Mouse (Mus musculus): ENCODE results near the gene Moxd1. TPM values are rescaled to one million over a fixed set of nuclear protein-coding genes. Genes with fewer than 3 reads are reported as not detected.

The Moxd1 gene
- polyA plus RNA-seq, 2 experiments, result 0.12 TPM; not detected in 1

DNA sequence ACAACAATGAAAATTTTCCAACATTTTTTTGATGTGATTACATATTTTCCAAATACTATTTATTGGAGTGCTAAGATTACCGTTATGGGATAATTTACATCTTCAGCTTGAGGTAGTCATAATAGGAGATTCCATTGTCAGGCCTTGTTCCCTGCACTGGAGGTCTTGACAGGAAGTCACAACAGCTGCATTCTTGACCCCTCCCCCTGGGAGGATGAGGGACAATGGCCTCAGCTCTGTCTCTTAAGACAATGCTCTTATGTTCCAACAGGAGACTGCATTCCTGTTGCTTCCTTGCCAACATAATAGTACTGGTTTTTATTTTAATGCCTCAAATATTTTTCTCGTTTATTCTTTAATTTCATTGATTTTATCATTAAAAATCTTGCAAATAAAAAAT is 44.2 kb downstream of the Moxd1 start:
- WGBS (ENCODE audit: insufficient replicate concordance), result 57% methylated on average over 2 of the region's 2 CpGs
- Histone ChIP-seq H3K4me2 (ENCODE audit: low read depth) (no peak overlapping the region), H3K4me1 (replicated peaks; ENCODE audit: control insufficient read depth in 2 of 2, insufficient read depth in 2 of 2, low read length in 1 of 2) (no peaks in the 10 kb centered on the region), H3K27ac (no peak overlapping the region), H3K36me3 (replicated peaks; ENCODE audit: control insufficient read depth, insufficient read depth, low read depth) (no peaks in the 10 kb centered on the region), H3K9me3 (ENCODE audit: control insufficient read depth, low read length) (no peaks in the 10 kb centered on the region), H3K4me3 (ENCODE audit: insufficient read depth in 1 of 2, low read depth in 2 of 2, low read length in 2 of 2) (no peak overlapping the region), H3K27me3 (ENCODE audit: control insufficient read depth, insufficient read depth, low read length) (no peaks in the 10 kb centered on the region), H3K9ac (replicated peaks) (no peak overlapping the region)
- TF ChIP-seq CTCF (IDR thresholded peaks at IDR 0.05; ENCODE audit: low read depth), result no peak
- TF ChIP-seq EP300 (IDR thresholded peaks at IDR 0.05; ENCODE audit: low read depth), result no peak
- ATAC-seq (ENCODE audit: insufficient read depth), result no peak
- no peak for DNase-seq (ENCODE audit: low read depth in 3 of 3, low spot score in 3 of 3)

DNA sequence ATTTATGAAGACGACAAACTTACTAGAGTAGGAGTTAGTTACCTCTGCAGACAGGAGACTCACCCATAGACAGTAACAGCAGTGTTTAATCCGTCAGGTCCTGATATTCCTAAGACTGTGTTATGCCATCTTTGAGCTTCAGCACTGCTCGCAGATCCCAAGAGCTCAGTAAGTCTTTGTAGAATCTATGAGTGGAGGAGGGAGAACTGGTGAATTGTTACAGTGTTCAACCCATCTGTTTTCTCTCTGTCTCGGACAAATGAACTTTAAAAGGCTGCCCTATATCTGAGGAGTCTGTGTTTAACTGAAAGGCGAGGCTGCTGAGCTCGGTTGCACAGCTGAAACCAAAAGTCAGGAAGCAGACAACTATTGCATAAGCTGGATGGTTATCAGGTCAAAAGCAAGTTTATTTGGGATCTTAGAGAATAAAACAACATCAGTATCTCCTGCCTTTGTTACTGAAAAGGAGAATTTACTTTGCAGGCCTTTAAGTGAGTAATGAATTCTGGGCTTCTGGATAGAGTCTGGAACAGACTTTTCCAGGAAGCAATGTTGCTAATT is 47.8 kb downstream of the Moxd1 start:
- H3K4me3 ChIP-seq (ENCODE audit: insufficient read depth in 1 of 2, low read depth in 2 of 2, low read length in 2 of 2), result no peak overlapping the region
- no peak for ATAC-seq (ENCODE audit: insufficient read depth)
- no peaks in the 10 kb centered on the region for H3K4me1 ChIP-seq (replicated peaks; ENCODE audit: control insufficient read depth in 2 of 2, insufficient read depth in 2 of 2, low read length in 1 of 2)
- no peak overlapping the region for H3K9ac ChIP-seq (replicated peaks)
- H3K4me2 ChIP-seq (ENCODE audit: low read depth), result no peak overlapping the region
- H3K27me3 ChIP-seq (ENCODE audit: control insufficient read depth, insufficient read depth, low read length), result no peaks in the 10 kb centered on the region
- H3K9me3 ChIP-seq (ENCODE audit: control insufficient read depth, low read length), result no peaks in the 10 kb centered on the region
- no peaks in the 10 kb centered on the region for H3K36me3 ChIP-seq (replicated peaks; ENCODE audit: control insufficient read depth, insufficient read depth, low read depth)
- DNase-seq (ENCODE audit: low read depth in 3 of 3, low spot score in 3 of 3), result no peak
- no peak for TF ChIP-seq EP300 (IDR thresholded peaks at IDR 0.05; ENCODE audit: low read depth)
- no peak for TF ChIP-seq CTCF (IDR thresholded peaks at IDR 0.05; ENCODE audit: low read depth)
- no peak overlapping the region for H3K27ac ChIP-seq
- WGBS (ENCODE audit: insufficient replicate concordance), result 34% methylated on average over 6 of the region's 6 CpGs

DNA sequence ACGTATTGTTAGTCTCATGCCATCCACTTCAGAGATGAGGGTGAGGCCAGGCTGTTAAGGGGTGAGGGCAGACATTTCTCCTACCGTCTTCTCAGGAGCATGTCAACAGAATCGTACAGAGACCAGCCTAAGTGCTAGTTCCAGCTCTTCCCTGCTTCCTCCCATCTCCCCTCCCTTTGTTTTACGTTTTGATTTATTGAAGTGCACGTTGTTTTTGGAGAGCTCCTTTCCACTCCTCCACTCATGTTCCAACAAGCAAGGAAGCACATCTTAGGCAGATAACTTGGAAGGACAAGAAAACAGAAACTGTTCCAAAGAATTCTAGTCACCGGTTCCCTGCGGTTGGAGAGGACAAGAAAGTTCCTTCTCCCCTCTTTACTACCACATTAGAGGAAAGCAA is 52.9 kb downstream of the Moxd1 start:
- 40% methylated on average over 7 of the region's 7 CpGs for WGBS (ENCODE audit: insufficient replicate concordance)
- TF ChIP-seq EP300 (IDR thresholded peaks at IDR 0.05; ENCODE audit: low read depth) (no peak), CTCF (IDR thresholded peaks at IDR 0.05; ENCODE audit: low read depth) (no peak)
- no peak overlapping the region for H3K27ac ChIP-seq
- no peak for ATAC-seq (ENCODE audit: insufficient read depth)
- no peaks in the 10 kb centered on the region for H3K36me3 ChIP-seq (replicated peaks; ENCODE audit: control insufficient read depth, insufficient read depth, low read depth)
- no peaks in the 10 kb centered on the region for H3K9me3 ChIP-seq (ENCODE audit: control insufficient read depth, low read length)
- H3K4me3 ChIP-seq (ENCODE audit: insufficient read depth in 1 of 2, low read depth in 2 of 2, low read length in 2 of 2), result no peak overlapping the region
- no peak overlapping the region for H3K4me2 ChIP-seq (ENCODE audit: low read depth)
- no peaks in the 10 kb centered on the region for H3K4me1 ChIP-seq (replicated peaks; ENCODE audit: control insufficient read depth in 2 of 2, insufficient read depth in 2 of 2, low read length in 1 of 2)
- no peak for DNase-seq (ENCODE audit: low read depth in 3 of 3, low spot score in 3 of 3)
- H3K27me3 ChIP-seq (ENCODE audit: control insufficient read depth, insufficient read depth, low read length), result no peaks in the 10 kb centered on the region
- no peak overlapping the region for H3K9ac ChIP-seq (replicated peaks)

DNA sequence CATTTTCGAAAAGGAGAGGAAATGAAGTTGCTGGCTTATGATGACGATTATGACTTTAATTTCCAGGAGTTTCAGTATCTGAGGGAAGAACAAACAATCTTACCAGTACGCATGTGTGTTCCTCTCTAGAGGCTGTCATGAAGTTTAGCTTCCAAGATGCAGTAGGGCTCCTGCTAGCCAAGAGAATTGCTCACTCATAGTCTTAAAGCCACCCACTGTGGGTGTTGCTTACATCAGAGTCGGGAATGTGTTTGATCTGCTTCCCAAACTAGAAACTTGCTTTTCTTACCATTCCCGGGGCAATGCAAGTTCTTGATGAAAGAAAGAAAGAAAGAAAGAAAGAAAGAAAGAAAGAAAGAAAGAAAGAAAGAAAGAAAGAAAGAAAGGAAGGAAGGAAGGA is 59.3 kb downstream of the Moxd1 start:
- Histone ChIP-seq H3K27me3 (ENCODE audit: control insufficient read depth, insufficient read depth, low read length) (no peaks in the 10 kb centered on the region), H3K27ac (no peak overlapping the region), H3K9ac (replicated peaks) (no peak overlapping the region), H3K4me1 (replicated peaks; ENCODE audit: control insufficient read depth in 2 of 2, insufficient read depth in 2 of 2, low read length in 1 of 2) (no peaks in the 10 kb centered on the region), H3K4me3 (ENCODE audit: insufficient read depth in 1 of 2, low read depth in 2 of 2, low read length in 2 of 2) (no peak overlapping the region), H3K36me3 (replicated peaks; ENCODE audit: control insufficient read depth, insufficient read depth, low read depth) (no peaks in the 10 kb centered on the region), H3K9me3 (ENCODE audit: control insufficient read depth, low read length) (no peaks in the 10 kb centered on the region), H3K4me2 (ENCODE audit: low read depth) (no peak overlapping the region)
- TF ChIP-seq EP300 (IDR thresholded peaks at IDR 0.05; ENCODE audit: low read depth) (no peak), CTCF (IDR thresholded peaks at IDR 0.05; ENCODE audit: low read depth) (no peak)
- ATAC-seq (ENCODE audit: insufficient read depth), result no peak
- WGBS (ENCODE audit: insufficient replicate concordance), result 41% methylated on average over 5 of the region's 5 CpGs
- DNase-seq (ENCODE audit: low read depth in 3 of 3, low spot score in 3 of 3), result no peak

DNA sequence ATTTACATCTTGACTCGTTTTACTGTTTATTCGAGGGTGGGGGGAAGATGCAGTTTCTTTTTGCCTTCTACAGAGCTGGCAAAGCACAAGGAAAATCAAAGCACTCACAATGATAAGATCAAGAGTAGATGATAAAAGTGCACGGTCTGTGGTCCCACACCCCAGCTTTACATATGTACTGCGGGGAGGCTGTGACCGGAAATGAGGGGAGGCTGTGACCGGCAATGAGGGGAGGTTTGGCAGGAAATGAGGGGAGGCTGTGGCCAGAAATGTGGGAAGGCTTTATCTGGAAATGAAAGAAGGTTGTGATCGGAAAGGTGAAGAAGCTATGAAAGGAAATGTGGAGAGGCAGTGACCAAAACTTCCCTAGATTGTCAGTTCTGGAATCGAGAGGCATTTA is 68.3 kb downstream of the Moxd1 start:
- no peaks in the 10 kb centered on the region for H3K36me3 ChIP-seq (replicated peaks; ENCODE audit: control insufficient read depth, insufficient read depth, low read depth)
- no peak overlapping the region for H3K4me3 ChIP-seq (ENCODE audit: insufficient read depth in 1 of 2, low read depth in 2 of 2, low read length in 2 of 2)
- H3K9me3 ChIP-seq (ENCODE audit: control insufficient read depth, low read length), result no peaks in the 10 kb centered on the region
- DNase-seq (ENCODE audit: low read depth in 3 of 3, low spot score in 3 of 3) (no peak), ATAC-seq (ENCODE audit: insufficient read depth) (no peak)
- TF ChIP-seq EP300 (IDR thresholded peaks at IDR 0.05; ENCODE audit: low read depth) (no peak), CTCF (IDR thresholded peaks at IDR 0.05; ENCODE audit: low read depth) (no peak)
- no peak overlapping the region for H3K27ac ChIP-seq
- H3K4me1 ChIP-seq (replicated peaks; ENCODE audit: control insufficient read depth in 2 of 2, insufficient read depth in 2 of 2, low read length in 1 of 2), result no peaks in the 10 kb centered on the region
- no peak overlapping the region for H3K4me2 ChIP-seq (ENCODE audit: low read depth)
- H3K27me3 ChIP-seq (ENCODE audit: control insufficient read depth, insufficient read depth, low read length), result no peaks in the 10 kb centered on the region
- H3K9ac ChIP-seq (replicated peaks), result no peak overlapping the region
- 17% methylated on average over 8 of the region's 8 CpGs for WGBS (ENCODE audit: insufficient replicate concordance)

Measured in liver, embryonic 14.5 days (tissue).